Mouse (Mus musculus): ENCODE measurements around the gene Olfr1238. TPM values are rescaled to one million over a fixed set of nuclear protein-coding genes. Genes with fewer than 3 reads are reported as not detected.

Gene Olfr1238
- polyA plus RNA-seq (2015; fragmentation: Nextera tagmentation; extraction: Ambion mirVana), result not detected in 2 replicates

GRCm38 (mm10) chr2:89409576-89409975 is at the start of gene Olfr1238:
TSS of gene Olfr1238 (minus strand) at chr2:89409676.

GRCm38 (mm10) chr2:89442900-89443299 is 33.4 kb upstream of the Olfr1238 start, which contains the start of gene Olfr1240:
TSS of gene Olfr1240 (minus strand) at chr2:89443000.

GRCm38 (mm10) chr2:89420307-89420706 is 10.8 kb upstream of the Olfr1238 start, which contains the start of gene Olfr1239:
TSS of gene Olfr1239 (minus strand) at chr2:89420407.

GRCm38 (mm10) chr2:89364765-89365164 is 44.7 kb downstream of the Olfr1238 start, which contains the start of gene Olfr1234:
TSS of gene Olfr1234 (minus strand) at chr2:89364865.

Other genes with a start within 250 kb of the Olfr1238 start
- not detected in 2 replicates for gene Olfr1224-ps1, start 245.6 kb downstream of the Olfr1238 start, polyA plus RNA-seq (2015; fragmentation: Nextera tagmentation; extraction: Ambion mirVana)
- not detected in 2 replicates for gene Olfr1225, start 235.0 kb downstream of the Olfr1238 start, polyA plus RNA-seq (2015; fragmentation: Nextera tagmentation; extraction: Ambion mirVana)
- gene Olfr1226, start 209.6 kb downstream of the Olfr1238 start, polyA plus RNA-seq (2015; fragmentation: Nextera tagmentation; extraction: Ambion mirVana), result not detected in 2 replicates
- not detected in 2 replicates for gene Olfr1228, start 155.6 kb downstream of the Olfr1238 start, polyA plus RNA-seq (2015; fragmentation: Nextera tagmentation; extraction: Ambion mirVana)
- gene Olfr1229, start 121.7 kb downstream of the Olfr1238 start, polyA plus RNA-seq (2015; fragmentation: Nextera tagmentation; extraction: Ambion mirVana), result not detected in 2 replicates
- not detected in 2 replicates for gene Olfr1230, start 112.4 kb downstream of the Olfr1238 start, polyA plus RNA-seq (2015; fragmentation: Nextera tagmentation; extraction: Ambion mirVana)
- gene Olfr1231, start 102.6 kb downstream of the Olfr1238 start, polyA plus RNA-seq (2015; fragmentation: Nextera tagmentation; extraction: Ambion mirVana), result not detected in 2 replicates
- not detected in 2 replicates for gene Olfr1232, start 80.0 kb downstream of the Olfr1238 start, polyA plus RNA-seq (2015; fragmentation: Nextera tagmentation; extraction: Ambion mirVana)
- gene Olfr1233, start 67.3 kb downstream of the Olfr1238 start, polyA plus RNA-seq (2015; fragmentation: Nextera tagmentation; extraction: Ambion mirVana), result not detected in 2 replicates
- not detected in 2 replicates for gene Olfr1234, start 44.8 kb downstream of the Olfr1238 start, polyA plus RNA-seq (2015; fragmentation: Nextera tagmentation; extraction: Ambion mirVana)
- gene Olfr1239, start 10.7 kb upstream of the Olfr1238 start, polyA plus RNA-seq (2015; fragmentation: Nextera tagmentation; extraction: Ambion mirVana), result not detected in 2 replicates
- not detected in 2 replicates for gene Olfr1240, start 33.3 kb upstream of the Olfr1238 start, polyA plus RNA-seq (2015; fragmentation: Nextera tagmentation; extraction: Ambion mirVana)
- not detected in 2 replicates for gene Olfr1241, start 77.5 kb upstream of the Olfr1238 start, polyA plus RNA-seq (2015; fragmentation: Nextera tagmentation; extraction: Ambion mirVana)
- gene Olfr1242, start 88.7 kb upstream of the Olfr1238 start, polyA plus RNA-seq (2015; fragmentation: Nextera tagmentation; extraction: Ambion mirVana), result not detected in 2 replicates
- not detected in 2 replicates for gene Olfr1243, start 121.8 kb upstream of the Olfr1238 start, polyA plus RNA-seq (2015; fragmentation: Nextera tagmentation; extraction: Ambion mirVana)
- not detected in 2 replicates for gene Olfr1245, start 168.8 kb upstream of the Olfr1238 start, polyA plus RNA-seq (2015; fragmentation: Nextera tagmentation; extraction: Ambion mirVana)
- not detected in 2 replicates for gene Olfr1246, start 183.5 kb upstream of the Olfr1238 start, polyA plus RNA-seq (2015; fragmentation: Nextera tagmentation; extraction: Ambion mirVana)
- gene Olfr1247, start 204.5 kb upstream of the Olfr1238 start, polyA plus RNA-seq (2015; fragmentation: Nextera tagmentation; extraction: Ambion mirVana), result not detected in 2 replicates
- not detected in 2 replicates for gene Olfr1248, start 208.6 kb upstream of the Olfr1238 start, polyA plus RNA-seq (2015; fragmentation: Nextera tagmentation; extraction: Ambion mirVana)
- not detected in 2 replicates for gene Olfr1249, start 225.3 kb upstream of the Olfr1238 start, polyA plus RNA-seq (2015; fragmentation: Nextera tagmentation; extraction: Ambion mirVana)